Mouse (Mus musculus) liver, embryonic 11.5 days (tissue): ENCODE data around the gene Gm10197. TPM values are rescaled to one million over a fixed set of nuclear protein-coding genes. Genes with fewer than 3 reads are reported as not detected.

Experiments used
- ATAC-seq: fragments of 200-750 bp; cut with Nextera tagmentation; replicated peaks from 2 replicates; pipeline ENCODE4 v1.8.0; 2017; ENCODE audit warnings: moderate number of reproducible peaks, mild to moderate bottlenecking, moderate TSS enrichment, moderate library complexity; ENCODE audit not compliant: low FRiP score
- DNase-seq: peaks from one replicate; pipeline ENCODE4 v3.0.0-alpha.2; 2017; ENCODE audit warnings: low spot score
- H3K27ac ChIP-seq: fragments of 300-500 bp; sonication (generic); 2 replicates; pipeline ENCODE4 v1.5.1; 2014; ENCODE audit warnings: mild to moderate bottlenecking, low read depth, low read length, control low read depth
- H3K27me3 ChIP-seq: fragments of 300-500 bp; sonication (generic); replicated peaks from 2 replicates; pipeline ENCODE4 v1.6.1; 2014; ENCODE audit warnings: low read length, mixed read lengths; ENCODE audit not compliant: control insufficient read depth, insufficient read depth
- H3K36me3 ChIP-seq: fragments of 300-500 bp; sonication (generic); 2 replicates; pipeline ENCODE4 v1.6.1; 2014; ENCODE audit warnings: mild to moderate bottlenecking, low read length, moderate library complexity, mixed read lengths; ENCODE audit not compliant: control insufficient read depth, insufficient read depth
- H3K4me1 ChIP-seq: fragments of 300-500 bp; sonication (generic); replicated peaks from 2 replicates; pipeline ENCODE4 v1.6.1; 2014; ENCODE audit warnings: low read length, mixed read lengths; ENCODE audit not compliant: control insufficient read depth, insufficient read depth
- H3K4me2 ChIP-seq: fragments of 300-500 bp; sonication (generic); 2 replicates; pipeline ENCODE4 v1.6.1; 2014; ENCODE audit warnings: mild to moderate bottlenecking, control low read depth, moderate library complexity
- H3K4me3 ChIP-seq: fragments of 300-500 bp; sonication (generic); 2 replicates; pipeline ENCODE4 v1.5.1; 2014; ENCODE audit warnings: low read depth, low read length, control low read depth
- H3K9ac ChIP-seq: fragments of 300-500 bp; sonication (generic); 2 replicates; pipeline ENCODE4 v1.6.1; 2014; ENCODE audit warnings: low read depth, low read length, control low read depth
- H3K9me3 ChIP-seq: fragments of 300-500 bp; sonication (generic); 2 replicates; pipeline ENCODE4 v1.6.1; 2016; ENCODE audit warnings: low read length, inconsistent platforms, mixed read lengths; ENCODE audit not compliant: control insufficient read depth
- WGBS: fragments of 180-500 bp; shearing (Covaris S2); extraction: QIAGEN DNeasy Blood & Tissue Kit; methylation state at CpG from one replicate; pipeline ENCODE4 v1.1.7; 2014; 5-methylcytosine and 5-hydroxymethylcytosine counted together
- polyA plus RNA-seq: library from polyadenylated mRNA; unstranded; fragments of >200 nt; fragmentation: Nextera tagmentation; extraction: Ambion mirVana; gene quantifications from 2 replicates; pipeline ENCODE4 v1.2.1, GENCODE M21; 2014

Gene Gm10197
- polyA plus RNA-seq, 1 experiment from 2014 or later = not detected

DNA sequence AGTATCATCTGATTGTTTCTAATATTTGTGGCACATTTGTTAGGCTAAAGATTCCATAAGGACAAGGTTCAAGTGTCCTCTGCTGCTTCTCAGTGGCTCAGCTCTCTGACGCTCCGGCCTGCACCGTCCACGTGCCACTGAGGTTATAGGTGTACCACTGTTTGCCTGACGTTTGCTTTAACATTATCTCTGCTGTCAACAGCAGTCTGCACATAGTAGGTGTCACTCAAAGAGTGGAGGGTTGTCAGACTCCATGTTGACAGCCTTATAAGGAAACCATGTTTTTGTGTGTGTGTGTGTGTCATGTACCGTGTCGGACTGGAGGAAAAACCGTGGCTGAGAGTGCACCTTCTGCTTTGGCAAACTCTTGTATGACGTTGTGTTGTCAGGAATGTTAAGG, 36.3 kb downstream of the Gm10197 start:
- ATAC-seq (no peak), DNase-seq (no peak)
- Histone ChIP-seq H3K4me3 (no peak overlapping the region), H3K9me3 (no peaks in the 10 kb centered on the region), H3K4me2 (no peak overlapping the region), H3K36me3 (peaks cover 22% of the 10 kb centered on the region), H3K27me3 (no peaks in the 10 kb centered on the region), H3K9ac (no peak overlapping the region), H3K4me1 (peaks cover 11% of the 10 kb centered on the region), H3K27ac (no peak overlapping the region)
- 90% methylated on average over 9 of the region's 9 CpGs for WGBS

- Histone ChIP-seq H3K4me2 (no peak overlapping the region), H3K36me3 (peaks cover 21% of the 10 kb centered on the region), H3K9ac (no peak overlapping the region), H3K4me1 (peaks cover 10% of the 10 kb centered on the region), H3K27me3 (no peaks in the 10 kb centered on the region), H3K9me3 (no peaks in the 10 kb centered on the region), H3K27ac (no peak overlapping the region), H3K4me3 (no peak overlapping the region)
- DNase-seq (no peak), ATAC-seq (no peak)
- WGBS = 66% methylated on average over 6 of the region's 6 CpGs
Observed at GRCm38 (mm10) chr19:53333730-53334129, 37.8 kb downstream of the Gm10197 start.

- Histone ChIP-seq H3K27ac (no peak overlapping the region), H3K36me3 (peaks cover 10% of the 10 kb centered on the region)
- 62% methylated on average over 21 of the region's 21 CpGs for WGBS
Observed at GRCm38 (mm10) chr19:53331882-53332500, 39.6 kb downstream of the Gm10197 start.

DNA sequence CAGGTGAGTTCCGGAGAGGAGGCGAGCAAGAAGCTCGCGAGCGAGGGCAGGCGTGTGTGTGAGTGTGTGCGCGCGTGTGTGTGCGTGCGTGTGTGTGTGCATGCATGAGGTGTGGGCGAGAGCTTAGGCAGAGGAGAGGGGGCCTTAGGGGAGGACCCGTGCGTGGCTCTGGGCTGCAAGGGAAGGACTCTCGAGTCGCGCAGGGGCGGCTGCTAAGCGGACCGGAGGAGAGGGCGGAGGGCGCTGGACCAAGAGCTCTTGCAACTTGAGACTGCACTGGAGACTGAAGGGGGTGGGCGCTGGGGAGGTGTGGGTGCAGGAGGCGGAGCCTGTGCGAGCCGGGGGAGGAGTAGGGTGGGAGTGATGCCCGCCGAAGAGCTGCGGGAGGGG, 41.6 kb downstream of the Gm10197 start:
- Histone ChIP-seq H3K27ac (peak overlapping the region; percentile 73; the same call in 1 of the 2 replicates), H3K27me3 (no peaks in the 10 kb centered on the region), H3K9ac (peak overlapping the region; percentile 92), H3K4me2 (peak overlapping the region; percentile 99), H3K9me3 (no peaks in the 10 kb centered on the region), H3K4me1 (peaks cover 30% of the 10 kb centered on the region), H3K36me3 (peaks cover 10% of the 10 kb centered on the region), H3K4me3 (peak overlapping the region; percentile 93)
- 1% methylated on average over 29 of the region's 29 CpGs for WGBS
- ATAC-seq = peak; percentile 56
- DNase-seq = peak; percentile 78

More at GRCm38 (mm10) chr19:53331882-53332500, 39.6 kb downstream of the Gm10197 start:
- H3K9me3 ChIP-seq = no peaks in the 10 kb centered on the region
- no peak overlapping the region for H3K4me3 ChIP-seq
- no peak for ATAC-seq
- H3K9ac ChIP-seq = no peak overlapping the region
- H3K4me2 ChIP-seq = no peak overlapping the region
- no peaks in the 10 kb centered on the region for H3K27me3 ChIP-seq
- no peak for DNase-seq
- H3K4me1 ChIP-seq = peaks cover 15% of the 10 kb centered on the region

DNA sequence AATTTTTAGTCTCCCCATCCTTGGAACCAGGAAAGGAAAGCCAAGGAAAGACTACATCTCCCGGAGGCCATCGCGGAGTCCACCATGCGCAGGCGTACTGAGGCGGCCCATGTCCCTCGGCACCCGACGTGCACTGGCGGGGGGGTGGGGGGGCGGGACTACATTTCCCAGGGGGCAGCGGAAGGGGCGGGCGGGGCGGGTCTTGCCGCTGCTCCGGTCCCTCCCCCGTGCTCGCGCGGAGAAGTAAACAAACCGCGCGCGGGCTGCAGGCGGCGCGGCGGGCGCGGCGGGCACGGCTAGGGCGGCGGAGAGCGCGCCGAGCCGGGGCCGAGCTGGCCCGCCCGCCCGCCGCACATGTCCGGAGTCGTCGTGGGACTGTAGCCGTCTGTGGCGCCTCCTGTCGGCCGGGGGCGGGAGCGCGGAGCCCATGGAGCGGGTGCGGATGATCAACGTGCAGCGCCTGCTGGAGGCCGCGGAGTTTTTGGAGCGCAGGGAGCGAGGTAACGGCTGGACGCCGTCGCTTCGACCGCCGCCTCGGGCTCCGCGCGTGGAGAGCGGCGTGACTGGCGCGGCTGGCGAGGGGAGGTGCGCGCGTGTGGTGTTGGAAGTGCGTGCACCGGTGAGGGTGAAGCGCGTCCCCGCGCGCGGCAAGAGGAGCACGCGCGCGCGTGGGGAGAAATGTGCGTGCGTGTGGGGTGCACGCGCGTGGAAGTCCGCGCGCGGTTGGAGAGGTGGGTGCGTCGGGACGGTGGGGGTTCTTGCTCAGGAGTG, 42.2 kb downstream of the Gm10197 start:
- peaks cover 10% of the 10 kb centered on the region for H3K36me3 ChIP-seq
- peak overlapping the region; percentile 99 for H3K4me2 ChIP-seq
- ATAC-seq = peak; percentile 79
- H3K4me3 ChIP-seq = peak overlapping the region; percentile 93
- peak overlapping the region; percentile 73 for H3K27ac ChIP-seq
- no peaks in the 10 kb centered on the region for H3K27me3 ChIP-seq
- WGBS = under 1% methylated on average over 102 of the region's 106 CpGs
- peak; percentile 92 for DNase-seq
- peak overlapping the region; percentile 92 for H3K9ac ChIP-seq
- peaks cover 32% of the 10 kb centered on the region for H3K4me1 ChIP-seq
- no peaks in the 10 kb centered on the region for H3K9me3 ChIP-seq

GRCm38 (mm10) chr19:53328116-53328515, 43.5 kb downstream of the Gm10197 start:
- ATAC-seq = no peak
- no peak overlapping the region for H3K27ac ChIP-seq
- H3K9ac ChIP-seq = no peak overlapping the region
- no peaks in the 10 kb centered on the region for H3K27me3 ChIP-seq
- H3K4me1 ChIP-seq = peaks cover 30% of the 10 kb centered on the region
- no peak overlapping the region for H3K4me3 ChIP-seq
- 73% methylated on average over 9 of the region's 9 CpGs for WGBS
- no peak overlapping the region for H3K4me2 ChIP-seq
- DNase-seq = no peak
- H3K9me3 ChIP-seq = no peaks in the 10 kb centered on the region
- H3K36me3 ChIP-seq = peaks cover 9% of the 10 kb centered on the region

DNA sequence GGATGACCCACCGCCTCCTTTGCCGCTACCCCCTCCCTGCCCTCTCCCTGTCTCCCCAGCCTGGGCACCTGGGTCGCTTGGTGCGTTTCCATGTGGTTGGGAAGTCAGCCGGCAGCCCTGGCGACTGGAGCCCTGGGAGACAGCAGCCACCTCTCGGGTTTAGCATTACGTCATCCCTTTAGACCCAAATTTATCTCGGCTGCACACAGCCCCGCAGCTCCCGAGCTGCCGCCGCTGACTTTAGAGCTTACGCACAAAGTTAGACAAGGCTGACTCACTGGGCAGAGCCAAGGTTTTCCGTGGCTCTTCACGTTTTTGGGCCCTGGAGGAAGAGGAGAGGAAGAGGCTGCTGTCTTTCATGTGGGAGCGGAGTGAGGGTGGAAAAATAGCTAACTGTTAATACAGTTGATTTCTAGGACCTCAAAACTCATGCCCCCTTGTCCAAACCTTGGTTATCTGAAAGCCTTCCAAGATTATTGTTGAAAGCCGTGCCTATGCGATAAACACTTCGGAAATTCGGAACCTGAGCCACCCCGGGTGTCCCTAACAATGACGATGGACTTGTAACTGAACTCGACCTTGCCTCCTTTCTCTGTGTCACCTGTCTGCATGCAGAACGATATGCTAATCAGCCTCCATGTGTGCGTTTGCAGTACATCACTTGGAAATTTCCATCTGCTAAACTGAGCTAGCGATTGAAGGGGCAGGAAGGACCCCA, 45.8 kb downstream of the Gm10197 start:
- Histone ChIP-seq H3K9me3 (no peaks in the 10 kb centered on the region), H3K27ac (peak overlapping the region; percentile 84), H3K27me3 (no peaks in the 10 kb centered on the region), H3K36me3 (no peaks in the 10 kb centered on the region), H3K4me3 (peak overlapping the region; percentile 48), H3K9ac (peak overlapping the region; percentile 75), H3K4me2 (peak overlapping the region; percentile 74), H3K4me1 (peaks cover 28% of the 10 kb centered on the region)
- ATAC-seq (peak; percentile 83), DNase-seq (peak; percentile 75)
- WGBS = 9% methylated on average over 27 of the region's 27 CpGs

DNA sequence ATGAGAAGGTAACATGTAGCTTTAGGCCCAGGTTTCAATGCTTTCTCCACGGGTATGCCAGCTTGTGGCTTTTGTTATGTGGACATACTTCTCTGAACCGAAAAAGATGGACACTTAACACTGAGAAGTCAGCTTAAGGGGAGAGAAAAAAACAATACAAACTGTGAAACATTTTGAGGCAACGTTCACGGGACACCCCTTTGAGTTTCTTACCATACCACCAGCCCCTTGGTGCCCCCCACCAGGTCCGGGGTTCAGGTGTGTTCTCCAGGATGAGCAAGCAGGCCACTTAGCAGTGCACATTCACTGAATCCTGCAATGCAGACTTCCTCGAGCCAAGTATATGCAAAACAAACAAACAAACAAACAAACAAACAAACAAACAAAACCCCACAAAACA, 46.7 kb downstream of the Gm10197 start:
- peaks cover 29% of the 10 kb centered on the region for H3K4me1 ChIP-seq
- DNase-seq (no peak), ATAC-seq (no peak)
- 72% methylated on average over 6 of the region's 6 CpGs for WGBS
- H3K36me3 ChIP-seq = no peaks in the 10 kb centered on the region
- H3K9me3 ChIP-seq = no peaks in the 10 kb centered on the region
- H3K27me3 ChIP-seq = no peaks in the 10 kb centered on the region
- peak overlapping the region; percentile 74 for H3K4me2 ChIP-seq
- peak overlapping the region; percentile 84; the same call in 1 of the 2 replicates for H3K27ac ChIP-seq
- peak overlapping the region; percentile 75; the same call in 1 of the 2 replicates for H3K9ac ChIP-seq
- H3K4me3 ChIP-seq = peak overlapping the region; percentile 48
